Mouse (Mus musculus) neural tube, embryonic 12.5 days (tissue): ENCODE measurements at regions not wholly inside any gene's neighbourhood (a gene's known extent, or its start where the extent isn't known, plus 50 kb on each side); places are given as distances from the start of the nearest gene placed in this dataset.

ENCODE experiments used
- ATAC-seq: fragments of 200-750 bp; cut with Nextera tagmentation; 2 replicates; pipeline ENCODE4 v1.8.0; 2017; ENCODE audit warnings: low read depth, mild to moderate bottlenecking, moderate TSS enrichment, moderate library complexity; ENCODE audit not compliant: low FRiP score
- H3K27ac ChIP-seq: fragments of 300-500 bp; sonication (generic); 2 replicates; pipeline ENCODE4 v1.5.1; 2016
- H3K27me3 ChIP-seq: fragments of 300-500 bp; sonication (generic); replicated peaks from 2 replicates; pipeline ENCODE4 v1.6.1; 2016; ENCODE audit warnings: mild to moderate bottlenecking
- H3K36me3 ChIP-seq: fragments of 300-500 bp; sonication (generic); 2 replicates; pipeline ENCODE4 v1.6.1; 2016; ENCODE audit warnings: mild to moderate bottlenecking
- H3K4me1 ChIP-seq: fragments of 300-500 bp; sonication (generic); 2 replicates; pipeline ENCODE4 v1.6.1; 2016
- H3K4me2 ChIP-seq: fragments of 300-500 bp; sonication (generic); replicated peaks from 2 replicates; pipeline ENCODE4 v1.6.1; 2016; ENCODE audit warnings: mild to moderate bottlenecking
- H3K4me3 ChIP-seq: fragments of 300-500 bp; sonication (generic); 2 replicates; pipeline ENCODE4 v1.5.1; 2016
- H3K9ac ChIP-seq: fragments of 300-500 bp; sonication (generic); 2 replicates; pipeline ENCODE4 v1.6.1; 2016; ENCODE audit warnings: mild to moderate bottlenecking
- H3K9me3 ChIP-seq: fragments of 300-500 bp; sonication (generic); 2 replicates; pipeline ENCODE4 v1.6.1; 2016; ENCODE audit warnings: mild to moderate bottlenecking
- WGBS: fragments of 180-500 bp; shearing (Covaris S2); methylation state at CpG from one replicate; pipeline ENCODE4 v1.1.7; 2016; 5-methylcytosine and 5-hydroxymethylcytosine counted together

DNA sequence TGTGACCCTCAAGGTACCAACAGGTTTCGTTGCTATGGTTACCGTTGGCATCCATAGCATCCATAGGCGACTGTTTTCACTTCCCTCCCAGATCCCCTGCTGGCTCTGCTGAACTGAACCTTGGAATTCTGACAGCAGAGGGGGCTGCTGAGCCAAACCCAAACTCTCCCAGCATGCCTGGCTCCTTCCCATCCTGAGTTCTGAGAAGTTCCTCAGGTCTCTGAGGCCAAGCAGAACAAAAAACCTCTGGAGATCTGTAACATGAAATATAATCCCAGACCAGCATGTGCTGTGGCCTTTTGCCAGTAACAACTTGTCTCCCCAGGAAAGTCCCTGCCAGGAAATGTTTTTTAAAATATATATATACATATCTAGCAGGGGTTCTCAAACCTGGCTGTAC is 56.1 kb upstream of the Clint1 start:
- H3K36me3 ChIP-seq = no peaks in the 10 kb centered on the region
- no peaks in the 10 kb centered on the region for H3K9me3 ChIP-seq
- 0 out of 2 replicates have a peak, but pooled peaks cover 5% of the 10 kb centered on the region for H3K4me1 ChIP-seq
- H3K4me3 ChIP-seq = no peak overlapping the region
- WGBS = 14% methylated on average over 3 of the region's 3 CpGs
- H3K27me3 ChIP-seq = no peaks in the 10 kb centered on the region
- ATAC-seq = no peak
- H3K27ac ChIP-seq = no peak overlapping the region
- H3K4me2 ChIP-seq = no peak overlapping the region
- no peak overlapping the region for H3K9ac ChIP-seq

- H3K27me3 ChIP-seq = no peaks in the 10 kb centered on the region
- H3K4me1 ChIP-seq = 0 out of 2 replicates have a peak, but pooled peaks cover 5% of the 10 kb centered on the region
- 26% methylated on average over 9 of the region's 9 CpGs for WGBS
- H3K9me3 ChIP-seq = no peaks in the 10 kb centered on the region
- no peak for ATAC-seq
- no peak overlapping the region for H3K4me2 ChIP-seq
- H3K36me3 ChIP-seq = no peaks in the 10 kb centered on the region
- H3K4me3 ChIP-seq = no peak overlapping the region
- H3K9ac ChIP-seq = no peak overlapping the region
- no peak overlapping the region for H3K27ac ChIP-seq
Measured at GRCm38 (mm10) chr11:45799732-45800386, 52.0 kb upstream of the Clint1 start.
